Mouse (Mus musculus): ENCODE results near the gene Siah1b. TPM values are rescaled to one million over a fixed set of nuclear protein-coding genes. Genes with fewer than 3 reads are reported as not detected.
A peak's percentile ranks its signal among the peaks of the same experiment; 100 is the strongest.

The Siah1b gene
- polyA plus RNA-seq, 1 experiment from 2014 or later: 21.9 TPM

GRCm38 (mm10) chrX:164092300-164093169 is 16.2 kb upstream of the Siah1b start:
- DNase-seq (no peak), ATAC-seq (ENCODE audit: low FRiP score, low TSS enrichment) (no peak)
- 62% methylated on average over 7 of the region's 7 CpGs for WGBS
- Histone ChIP-seq H3K27me3 (ENCODE audit: control insufficient read depth, insufficient read depth, low read length) (no peaks in the 10 kb centered on the region; the same call in 1 of the 2 replicates), H3K9ac (replicated peaks; ENCODE audit: low read length) (no peak overlapping the region), H3K36me3 (ENCODE audit: control insufficient read depth, insufficient read depth, low read length) (no peaks in the 10 kb centered on the region), H3K27ac (replicated peaks; ENCODE audit: low read depth, low read length) (no peak overlapping the region), H3K4me1 (ENCODE audit: control insufficient read depth, insufficient read depth, low read length) (no peaks in the 10 kb centered on the region), H3K4me2 (ENCODE audit: low read length) (no peak overlapping the region), H3K9me3 (ENCODE audit: control insufficient read depth, low read length) (no peaks in the 10 kb centered on the region), H3K4me3 (replicated peaks; ENCODE audit: low read depth, low read length) (no peak overlapping the region)

DNA sequence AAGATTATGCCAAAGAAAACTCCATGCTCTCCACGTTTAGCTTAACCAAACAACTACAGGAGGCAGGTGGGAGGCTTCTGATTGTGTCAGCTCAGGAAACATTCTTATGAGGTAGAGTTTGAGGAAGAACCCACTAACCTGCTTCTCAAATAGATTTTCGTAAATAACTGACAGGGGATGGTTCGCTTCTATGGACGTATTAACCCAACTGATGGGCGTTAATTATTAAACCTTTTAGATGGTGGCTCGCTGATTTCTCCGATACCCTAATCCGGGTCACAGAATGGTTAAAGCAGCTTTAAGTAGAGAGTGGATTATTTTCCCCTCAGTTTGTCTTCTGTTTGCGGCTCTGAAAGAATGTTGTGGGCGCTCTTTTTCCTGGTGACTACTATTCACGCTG is 13.6 kb upstream of the Siah1b start:
- H3K4me2 ChIP-seq (ENCODE audit: low read length): no peak overlapping the region
- H3K36me3 ChIP-seq (ENCODE audit: control insufficient read depth, insufficient read depth, low read length): no peaks in the 10 kb centered on the region
- H3K27me3 ChIP-seq (ENCODE audit: control insufficient read depth, insufficient read depth, low read length): no peaks in the 10 kb centered on the region; the same call in 1 of the 2 replicates
- WGBS: 76% methylated on average over 11 of the region's 11 CpGs
- no peak overlapping the region for H3K27ac ChIP-seq (replicated peaks; ENCODE audit: low read depth, low read length)
- DNase-seq (no peak), ATAC-seq (ENCODE audit: low FRiP score, low TSS enrichment) (no peak)
- no peak overlapping the region for H3K9ac ChIP-seq (replicated peaks; ENCODE audit: low read length)
- H3K9me3 ChIP-seq (ENCODE audit: control insufficient read depth, low read length): no peaks in the 10 kb centered on the region
- no peak overlapping the region for H3K4me3 ChIP-seq (replicated peaks; ENCODE audit: low read depth, low read length)
- H3K4me1 ChIP-seq (ENCODE audit: control insufficient read depth, insufficient read depth, low read length): no peaks in the 10 kb centered on the region

GRCm38 (mm10) chrX:164088582-164088981 is 12.3 kb upstream of the Siah1b start, which contains the start of gene Cltrn:
TSS of gene Cltrn (plus strand) at chrX:164088830.
- Histone ChIP-seq H3K27me3 (ENCODE audit: control insufficient read depth, insufficient read depth, low read length) (no peaks in the 10 kb centered on the region; the same call in 1 of the 2 replicates), H3K27ac (replicated peaks; ENCODE audit: low read depth, low read length) (no peak within 1 kb of the TSS), H3K9ac (replicated peaks; ENCODE audit: low read length) (no peak within 1 kb of the TSS), H3K9me3 (ENCODE audit: control insufficient read depth, low read length) (no peaks in the 10 kb centered on the region), H3K4me2 (ENCODE audit: low read length) (no peak within 1 kb of the TSS), H3K36me3 (ENCODE audit: control insufficient read depth, insufficient read depth, low read length) (no peaks in the 10 kb centered on the region), H3K4me3 (replicated peaks; ENCODE audit: low read depth, low read length) (no peak within 1 kb of the TSS), H3K4me1 (ENCODE audit: control insufficient read depth, insufficient read depth, low read length) (no peaks in the 10 kb centered on the region)
- 77% methylated on average over 4 of the region's 4 CpGs for WGBS
- DNase-seq (no peak), ATAC-seq (ENCODE audit: low FRiP score, low TSS enrichment) (no peak)

DNA sequence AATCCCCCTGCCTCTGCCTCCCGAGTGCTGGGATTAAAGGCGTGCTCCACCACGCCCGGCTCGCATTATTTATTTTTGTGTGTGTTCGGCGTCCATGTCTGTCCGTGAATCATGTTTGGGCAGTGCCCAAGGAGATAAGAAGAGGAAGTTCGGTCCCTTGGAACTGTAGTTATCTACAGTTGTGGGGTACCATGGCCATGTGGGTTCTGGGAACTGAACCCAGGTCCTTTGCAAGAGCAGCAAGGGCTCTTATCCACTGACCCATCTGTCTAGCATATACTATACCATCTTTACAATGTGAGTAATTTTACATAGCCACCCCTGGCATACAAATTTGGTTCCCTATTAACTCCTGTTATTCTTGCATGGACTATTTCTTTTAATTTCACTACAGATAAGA is 5.7 kb upstream of the Siah1b start:
- Histone ChIP-seq H3K27ac (replicated peaks; ENCODE audit: low read depth, low read length) (no peak overlapping the region), H3K27me3 (ENCODE audit: control insufficient read depth, insufficient read depth, low read length) (no peaks in the 10 kb centered on the region), H3K4me3 (replicated peaks; ENCODE audit: low read depth, low read length) (no peak overlapping the region), H3K4me1 (ENCODE audit: control insufficient read depth, insufficient read depth, low read length) (no peaks in the 10 kb centered on the region), H3K36me3 (ENCODE audit: control insufficient read depth, insufficient read depth, low read length) (no peaks in the 10 kb centered on the region), H3K4me2 (ENCODE audit: low read length) (no peak overlapping the region), H3K9ac (replicated peaks; ENCODE audit: low read length) (no peak overlapping the region), H3K9me3 (ENCODE audit: control insufficient read depth, low read length) (no peaks in the 10 kb centered on the region)
- ATAC-seq (ENCODE audit: low FRiP score, low TSS enrichment) (no peak), DNase-seq (no peak)
- WGBS: 92% methylated on average over 9 of the region's 9 CpGs

GRCm38 (mm10) chrX:164068968-164069367 is 7.3 kb downstream of the Siah1b start:
- Histone ChIP-seq H3K36me3 (ENCODE audit: control insufficient read depth, insufficient read depth, low read length) (0 out of 2 replicates have a peak, but pooled peaks cover 9% of the 10 kb centered on the region), H3K4me2 (ENCODE audit: low read length) (no peak overlapping the region), H3K27ac (replicated peaks; ENCODE audit: low read depth, low read length) (no peak overlapping the region), H3K4me1 (ENCODE audit: control insufficient read depth, insufficient read depth, low read length) (no peaks in the 10 kb centered on the region), H3K27me3 (ENCODE audit: control insufficient read depth, insufficient read depth, low read length) (no peaks in the 10 kb centered on the region), H3K9me3 (ENCODE audit: control insufficient read depth, low read length) (no peaks in the 10 kb centered on the region), H3K9ac (replicated peaks; ENCODE audit: low read length) (no peak overlapping the region), H3K4me3 (replicated peaks; ENCODE audit: low read depth, low read length) (no peak overlapping the region)
- ATAC-seq (ENCODE audit: low FRiP score, low TSS enrichment): no peak
- no peak for DNase-seq
- WGBS: 82% methylated on average over 4 of the region's 4 CpGs

GRCm38 (mm10) chrX:164066185-164066584 is 10.1 kb downstream of the Siah1b start:
- 13% methylated on average over 2 of the region's 2 CpGs for WGBS
- Histone ChIP-seq H3K9ac (replicated peaks; ENCODE audit: low read length) (no peak overlapping the region), H3K4me1 (ENCODE audit: control insufficient read depth, insufficient read depth, low read length) (no peaks in the 10 kb centered on the region), H3K27ac (replicated peaks; ENCODE audit: low read depth, low read length) (no peak overlapping the region), H3K4me2 (ENCODE audit: low read length) (no peak overlapping the region), H3K36me3 (ENCODE audit: control insufficient read depth, insufficient read depth, low read length) (no peaks in the 10 kb centered on the region), H3K4me3 (replicated peaks; ENCODE audit: low read depth, low read length) (no peak overlapping the region), H3K27me3 (ENCODE audit: control insufficient read depth, insufficient read depth, low read length) (no peaks in the 10 kb centered on the region), H3K9me3 (ENCODE audit: control insufficient read depth, low read length) (no peaks in the 10 kb centered on the region)
- ATAC-seq (ENCODE audit: low FRiP score, low TSS enrichment): peak; percentile 58; the same call in 1 of the 2 replicates
- DNase-seq: peak; percentile 86

DNA sequence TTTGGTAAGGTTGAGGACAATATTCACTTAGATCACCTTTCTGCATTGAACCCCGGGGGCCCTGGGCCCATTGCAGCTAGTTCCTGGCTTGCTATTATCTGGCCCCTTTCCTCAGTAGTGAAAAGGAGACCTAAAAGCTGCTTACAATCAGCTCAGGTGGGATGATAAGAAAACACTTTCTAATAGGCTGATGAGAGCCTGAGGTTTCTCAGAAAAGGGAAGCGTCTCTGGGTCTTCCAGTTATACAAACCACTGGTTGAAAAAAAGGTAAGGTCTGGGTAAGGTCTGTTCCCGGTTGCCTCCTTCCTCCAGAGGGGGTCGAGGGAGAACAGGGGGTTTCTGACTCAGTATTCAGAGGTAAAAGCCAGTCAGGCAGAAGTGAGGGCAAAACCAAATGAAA is 17.2 kb downstream of the Siah1b start:
- no peak for DNase-seq
- whole genome bisulfite sequencing: 72% methylated on average over 4 of the region's 4 CpGs
- no peaks in the 10 kb centered on the region for H3K4me1 ChIP-seq (ENCODE audit: control insufficient read depth, insufficient read depth, low read length)
- no peak overlapping the region for H3K4me2 ChIP-seq (ENCODE audit: low read length)
- no peaks in the 10 kb centered on the region for H3K27me3 ChIP-seq (ENCODE audit: control insufficient read depth, insufficient read depth, low read length)
- no peak for ATAC-seq (ENCODE audit: low FRiP score, low TSS enrichment)
- no peak overlapping the region for H3K4me3 ChIP-seq (replicated peaks; ENCODE audit: low read depth, low read length)
- H3K36me3 ChIP-seq (ENCODE audit: control insufficient read depth, insufficient read depth, low read length): no peaks in the 10 kb centered on the region
- H3K9me3 ChIP-seq (ENCODE audit: control insufficient read depth, low read length): no peaks in the 10 kb centered on the region
- no peak overlapping the region for H3K27ac ChIP-seq (replicated peaks; ENCODE audit: low read depth, low read length)
- no peak overlapping the region for H3K9ac ChIP-seq (replicated peaks; ENCODE audit: low read length)

DNA sequence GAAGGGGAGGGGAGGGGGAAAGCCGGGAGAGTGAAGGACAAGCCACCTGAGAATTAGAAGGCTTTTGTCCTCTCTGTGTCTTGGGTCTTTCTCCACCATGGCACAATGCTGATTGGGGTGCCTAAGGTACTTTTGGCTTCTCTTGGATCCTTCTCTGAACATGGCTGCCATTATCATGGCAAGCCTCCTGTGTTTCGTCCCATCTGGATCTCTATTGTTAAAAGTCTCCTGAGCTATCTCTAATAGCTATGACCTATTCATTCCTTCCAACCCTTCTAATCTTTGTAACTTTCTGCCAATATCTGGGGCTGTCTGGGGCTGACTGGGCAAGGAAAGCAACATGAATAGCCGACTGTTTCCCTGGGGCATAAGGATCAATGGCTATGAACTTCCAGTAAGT is 17.8 kb downstream of the Siah1b start:
- Histone ChIP-seq H3K36me3 (ENCODE audit: control insufficient read depth, insufficient read depth, low read length) (no peaks in the 10 kb centered on the region), H3K4me2 (ENCODE audit: low read length) (no peak overlapping the region), H3K4me1 (ENCODE audit: control insufficient read depth, insufficient read depth, low read length) (no peaks in the 10 kb centered on the region), H3K27me3 (ENCODE audit: control insufficient read depth, insufficient read depth, low read length) (no peaks in the 10 kb centered on the region), H3K9me3 (ENCODE audit: control insufficient read depth, low read length) (no peaks in the 10 kb centered on the region), H3K27ac (replicated peaks; ENCODE audit: low read depth, low read length) (no peak overlapping the region), H3K9ac (replicated peaks; ENCODE audit: low read length) (no peak overlapping the region), H3K4me3 (replicated peaks; ENCODE audit: low read depth, low read length) (no peak overlapping the region)
- WGBS: 80% methylated on average over 3 of the region's 3 CpGs
- ATAC-seq (ENCODE audit: low FRiP score, low TSS enrichment) (no peak), DNase-seq (no peak)

- no peak for DNase-seq
- H3K4me2 ChIP-seq (ENCODE audit: low read length): no peak overlapping the region
- H3K9ac ChIP-seq (replicated peaks; ENCODE audit: low read length): no peak overlapping the region
- no peaks in the 10 kb centered on the region for H3K27me3 ChIP-seq (ENCODE audit: control insufficient read depth, insufficient read depth, low read length)
- H3K36me3 ChIP-seq (ENCODE audit: control insufficient read depth, insufficient read depth, low read length): no peaks in the 10 kb centered on the region
- H3K9me3 ChIP-seq (ENCODE audit: control insufficient read depth, low read length): no peaks in the 10 kb centered on the region
- H3K4me3 ChIP-seq (replicated peaks; ENCODE audit: low read depth, low read length): no peak overlapping the region
- no peak for ATAC-seq (ENCODE audit: low FRiP score, low TSS enrichment)
- no peak overlapping the region for H3K27ac ChIP-seq (replicated peaks; ENCODE audit: low read depth, low read length)
- WGBS: 91% methylated on average over 4 of the region's 4 CpGs
- H3K4me1 ChIP-seq (ENCODE audit: control insufficient read depth, insufficient read depth, low read length): no peaks in the 10 kb centered on the region
These were observed 20.6 kb downstream of the Siah1b start for GRCm38 (mm10) chrX:164055726-164056125.
